Mouse (Mus musculus) urinary bladder, postnatal 10 days (tissue): ENCODE measurements around the gene Sgpp2.

Experiments
- DNase-seq: peaks from one replicate; pipeline ENCODE4 v3.0.0; 2022; ENCODE audit warnings: low spot score

Gene Sgpp2

DNA sequence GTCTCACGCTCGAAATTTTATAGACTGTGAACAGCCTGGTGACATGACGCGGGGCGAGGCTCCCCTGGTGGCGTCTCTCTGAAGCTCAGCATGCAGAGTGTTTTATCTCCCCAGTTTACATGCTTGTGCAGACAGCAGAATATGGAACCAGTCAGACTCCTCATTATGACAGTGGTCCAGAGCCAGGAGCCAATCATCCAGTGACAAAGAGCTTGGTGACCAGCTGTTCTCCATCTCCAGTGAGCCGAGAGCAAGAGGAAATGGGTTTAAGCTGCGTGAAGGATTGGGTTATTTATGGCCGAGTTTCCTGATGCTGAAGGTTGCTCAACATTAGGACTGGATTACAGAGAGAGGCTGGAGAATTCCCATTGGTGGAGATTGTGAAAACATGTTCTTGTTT is 28.1 kb downstream of the Sgpp2 start:
- no peak for DNase-seq

DNA sequence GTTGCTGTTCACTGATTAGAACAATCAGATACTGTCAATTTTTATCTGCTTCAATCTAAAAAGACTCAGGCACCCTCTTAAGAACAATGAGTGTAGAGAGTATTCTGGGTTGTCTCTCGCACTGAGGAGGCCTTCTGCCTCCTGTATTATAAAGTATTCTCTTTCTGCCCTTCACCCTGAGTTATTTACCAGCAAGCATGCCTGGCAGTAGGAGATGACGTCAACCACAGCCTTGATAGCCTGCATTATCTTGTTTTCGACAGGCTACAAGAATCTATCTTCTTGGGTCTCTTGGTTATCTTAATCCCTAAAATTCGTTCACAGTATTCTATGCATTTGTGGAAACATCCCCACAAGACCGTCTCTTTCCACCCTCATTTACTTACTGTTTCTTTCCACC is 29.8 kb downstream of the Sgpp2 start:
- DNase-seq, result no peak

DNA sequence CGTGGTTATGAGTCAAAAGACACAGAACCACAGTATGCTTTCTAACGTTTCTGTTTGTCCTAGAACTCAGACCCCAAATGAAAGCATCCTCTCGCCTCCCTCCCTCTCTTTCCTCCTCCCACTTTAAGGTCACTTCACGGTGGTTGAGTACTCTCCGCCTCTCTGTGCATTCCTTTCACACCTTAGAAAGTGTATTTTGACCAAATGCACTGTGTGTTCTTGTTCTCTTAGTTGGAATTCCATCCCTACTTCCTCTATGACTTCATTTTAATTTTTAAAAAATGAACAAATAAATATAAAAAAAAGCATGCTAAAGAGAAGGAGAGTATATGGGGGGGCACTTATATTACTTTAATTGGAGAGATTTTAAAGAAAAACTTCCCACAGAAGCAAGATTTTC is 30.4 kb downstream of the Sgpp2 start:
- no peak for DNase-seq

DNA sequence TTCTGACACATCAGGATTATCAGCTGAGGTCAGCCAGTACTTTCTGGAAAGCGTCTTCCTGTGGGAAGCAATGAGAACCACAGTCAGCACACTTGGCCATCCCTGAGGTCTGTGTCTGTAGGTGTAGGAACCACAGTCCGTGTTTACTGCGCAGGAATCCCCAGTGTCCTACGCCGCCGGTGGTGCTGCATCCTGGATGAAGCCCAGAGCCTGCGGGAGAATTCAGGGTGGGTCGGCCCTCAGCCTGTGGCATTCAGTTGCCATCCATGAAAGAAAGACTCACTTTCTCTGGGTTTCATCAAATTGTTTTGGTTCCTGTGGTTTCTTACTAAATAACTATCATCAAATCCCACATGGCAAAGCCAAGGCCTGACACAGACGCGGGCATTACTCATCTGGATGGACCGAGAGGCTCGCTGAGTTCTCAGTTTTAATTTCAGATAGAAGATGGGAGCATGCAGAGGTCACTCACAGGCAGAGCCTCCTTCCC is 37.2 kb downstream of the Sgpp2 start:
- no peak for DNase-seq

DNA sequence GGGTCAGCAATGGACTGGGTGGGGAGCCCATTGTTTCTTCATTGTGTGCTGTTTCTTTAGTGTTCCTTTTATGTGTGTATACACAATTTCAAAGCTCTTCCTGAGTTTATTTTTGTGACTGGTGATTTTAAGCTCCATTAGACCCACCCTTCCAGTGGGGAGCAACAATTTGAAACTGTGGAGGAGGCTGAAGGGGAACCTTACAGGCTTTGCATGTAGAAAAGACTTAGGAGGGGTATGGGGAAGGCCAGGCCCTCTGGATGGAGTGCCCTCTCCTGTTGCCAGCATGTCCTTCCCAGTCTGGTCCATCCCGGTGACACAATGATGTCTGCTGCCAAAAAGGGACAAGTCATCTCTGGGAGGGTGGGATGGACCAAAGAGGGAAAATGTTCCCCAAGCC is 39.1 kb downstream of the Sgpp2 start:
- DNase-seq, result no peak

- DNase-seq, result no peak
Measured at GRCm38 (mm10) chr1:78353254-78353653, 43.1 kb downstream of the Sgpp2 start.

GRCm38 (mm10) chr1:78355123-78355522 is 45.0 kb downstream of the Sgpp2 start:
- DNase-seq, result no peak

- no peak for DNase-seq
Measured at GRCm38 (mm10) chr1:78357415-78357814, 47.3 kb downstream of the Sgpp2 start.

DNA sequence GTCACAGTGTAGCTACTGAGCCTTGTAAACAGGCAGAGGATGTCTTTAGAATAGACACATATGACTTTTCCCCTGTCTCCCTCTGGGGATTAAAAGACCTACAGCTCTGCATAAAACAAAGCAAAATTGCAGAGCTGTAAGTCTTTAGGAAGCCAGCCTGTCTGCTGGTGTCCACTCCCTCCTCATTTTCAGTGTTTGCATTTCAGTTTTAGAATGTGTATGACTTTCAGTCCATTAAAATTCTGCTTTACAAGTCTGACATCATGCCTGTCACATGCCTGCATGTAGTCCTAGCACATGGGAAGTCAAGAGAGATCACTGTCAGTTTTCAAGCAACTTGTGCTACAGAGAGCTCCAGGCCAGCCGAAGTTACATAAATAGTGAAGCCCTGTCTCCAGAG is 47.7 kb downstream of the Sgpp2 start:
- no peak for DNase-seq

DNA sequence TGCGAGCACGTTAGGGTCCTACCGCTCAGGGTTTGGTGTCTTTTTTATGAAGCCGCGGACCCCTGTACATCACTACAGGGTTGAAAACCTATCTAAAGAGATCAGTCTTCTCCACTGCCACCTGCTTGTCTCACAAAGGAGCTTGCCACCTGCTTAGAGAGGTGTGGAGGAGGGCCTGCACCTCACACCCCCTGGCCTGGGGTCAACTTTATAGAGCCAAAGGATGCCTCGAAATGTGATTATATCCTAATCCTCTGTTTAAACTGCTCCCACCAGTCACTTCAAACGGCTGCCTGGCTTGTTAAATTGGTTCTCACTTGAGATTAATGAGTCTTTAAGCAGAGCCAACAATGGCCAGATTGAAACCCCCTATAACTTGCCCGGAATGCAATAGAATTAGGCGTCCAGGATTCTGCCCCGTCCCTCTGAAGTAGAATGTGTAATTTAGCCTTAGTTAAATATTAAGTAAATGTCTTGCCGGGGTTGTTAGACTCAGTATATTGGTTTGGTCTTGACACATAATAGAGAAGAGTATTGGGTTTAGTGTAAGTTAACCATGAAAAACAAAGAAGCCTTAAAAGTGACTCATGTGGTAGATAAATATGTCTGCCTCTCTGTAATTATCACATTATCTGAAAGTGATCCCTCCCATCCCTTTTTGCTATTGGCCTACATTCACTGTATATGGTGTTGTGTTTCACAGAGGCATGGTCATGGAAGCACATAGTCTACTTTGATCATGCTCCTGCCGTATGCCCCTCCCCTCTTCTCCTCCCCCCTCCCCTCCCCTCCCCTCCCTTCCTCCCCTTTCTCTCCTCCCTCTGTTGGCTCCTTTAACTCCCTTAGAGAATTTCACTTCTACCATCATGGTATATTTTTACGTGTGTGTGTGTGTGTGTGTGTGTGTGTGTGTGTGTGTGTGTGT is 54.1 kb downstream of the Sgpp2 start:
- DNase-seq, result no peak

DNA sequence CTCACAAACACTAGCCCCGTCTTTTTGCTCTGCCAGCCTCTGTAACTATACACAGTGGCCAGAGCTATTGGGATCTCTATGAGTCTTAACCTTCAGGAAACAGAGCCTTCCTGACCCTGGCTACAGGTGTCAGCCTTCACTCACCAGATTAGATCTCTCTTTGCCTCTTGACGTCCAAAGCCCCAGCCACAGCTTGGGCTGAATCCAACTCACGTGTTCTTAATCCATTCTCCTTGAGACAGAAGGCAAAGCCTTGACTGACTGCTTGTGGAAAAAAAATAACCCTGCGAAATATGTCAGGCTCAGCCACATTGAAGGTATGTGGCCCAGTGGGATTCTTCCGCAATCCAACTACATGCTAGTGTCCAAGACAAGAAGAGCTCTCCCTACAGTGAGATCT is 57.7 kb downstream of the Sgpp2 start:
- DNase-seq, result no peak

GRCm38 (mm10) chr1:78370121-78370520 is 60.0 kb downstream of the Sgpp2 start:
- DNase-seq, result no peak

DNA sequence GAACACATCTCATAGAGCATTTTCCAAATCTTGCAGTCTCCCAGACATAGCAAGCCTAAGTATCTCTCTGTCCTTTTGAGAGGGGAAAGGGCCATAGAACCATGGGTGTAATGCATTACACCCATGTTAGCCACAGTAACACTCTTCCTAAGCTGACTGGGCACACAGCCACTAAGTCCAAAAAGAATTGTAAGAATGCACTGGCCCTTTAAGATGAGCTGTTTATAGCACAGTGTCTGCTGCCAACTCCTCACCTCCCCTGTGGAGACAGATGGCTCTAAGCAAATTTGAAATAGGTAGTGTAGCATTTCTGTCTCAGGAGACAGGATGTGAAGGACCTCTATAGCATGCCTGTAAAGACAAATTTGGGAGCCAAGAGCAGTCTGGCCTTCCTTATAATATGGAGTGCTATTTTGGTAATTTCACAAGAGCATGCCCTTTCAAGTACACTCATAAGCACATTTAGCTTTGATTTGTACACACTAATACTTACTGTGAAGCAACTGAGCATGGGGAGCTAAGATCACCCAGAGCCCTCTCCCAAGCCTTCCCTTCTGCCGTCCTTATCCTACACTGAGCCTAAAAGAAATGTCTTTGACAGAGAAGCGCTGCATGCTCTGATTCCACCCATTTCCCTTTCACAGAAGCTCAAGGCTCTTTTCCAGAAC is 61.6 kb downstream of the Sgpp2 start:
- DNase-seq, result no peak

GRCm38 (mm10) chr1:78372316-78372715 is 62.2 kb downstream of the Sgpp2 start:
- DNase-seq, result no peak

GRCm38 (mm10) chr1:78373836-78374235 is 63.7 kb downstream of the Sgpp2 start:
- DNase-seq, result no peak

DNA sequence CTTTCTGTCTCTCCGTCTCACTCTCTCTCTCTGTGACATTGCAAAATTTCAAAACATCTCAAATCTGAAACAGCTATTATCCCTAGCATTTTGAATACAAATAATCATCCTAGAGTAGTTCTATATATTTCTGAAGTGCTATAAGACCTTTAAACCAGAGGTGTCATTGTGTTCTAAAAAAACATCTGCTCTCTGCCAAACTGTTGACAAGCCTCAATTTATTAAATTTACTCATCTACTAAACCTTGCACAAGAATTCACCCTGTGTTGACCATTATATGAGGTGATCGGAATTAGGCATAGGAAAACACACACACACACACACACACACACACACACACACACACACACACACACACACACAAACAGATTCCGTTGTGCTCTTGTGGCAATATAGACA is 64.9 kb downstream of the Sgpp2 start:
- no peak for DNase-seq

GRCm38 (mm10) chr1:78380950-78381349 is 70.8 kb downstream of the Sgpp2 start:
- no peak for DNase-seq

DNA sequence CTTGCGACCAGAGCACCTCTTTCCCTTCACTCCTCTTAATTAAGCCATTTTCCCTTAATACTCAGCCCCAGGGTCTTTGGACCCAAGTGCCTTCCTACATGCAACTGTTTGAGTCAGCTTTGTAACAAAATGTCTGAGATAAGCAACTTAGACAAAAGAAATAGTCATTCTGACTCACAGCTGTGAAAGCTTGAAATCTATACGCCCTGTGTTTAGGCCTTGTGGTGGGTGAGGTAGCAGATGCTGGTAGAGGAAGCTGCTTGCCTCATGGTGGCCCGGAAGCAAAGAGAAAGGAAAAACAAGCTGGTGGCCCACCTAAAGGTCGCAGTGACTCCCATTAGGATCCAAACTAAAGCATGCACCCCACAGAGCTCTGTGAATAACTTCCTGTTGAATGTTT is 77.7 kb downstream of the Sgpp2 start:
- no peak for DNase-seq

DNA sequence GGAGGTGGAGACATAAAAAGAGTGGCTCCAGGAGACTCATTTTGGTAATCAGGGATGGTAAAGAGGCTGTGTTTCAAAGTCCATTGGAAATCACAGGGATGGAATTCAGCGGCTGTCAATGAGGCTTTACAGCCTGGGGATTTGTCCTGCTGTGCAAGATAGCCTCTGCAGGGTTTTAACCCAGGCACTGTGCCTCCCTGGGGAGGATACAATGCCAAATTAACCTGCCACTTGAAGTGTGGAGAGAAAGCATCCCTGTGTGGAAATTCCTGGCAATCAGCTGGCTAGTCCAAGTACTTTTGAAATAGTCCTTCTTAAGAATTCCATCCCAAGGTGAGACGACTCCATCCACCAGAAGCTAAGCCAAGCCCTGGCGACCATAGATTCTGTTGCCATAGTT is 78.7 kb downstream of the Sgpp2 start:
- no peak for DNase-seq

DNA sequence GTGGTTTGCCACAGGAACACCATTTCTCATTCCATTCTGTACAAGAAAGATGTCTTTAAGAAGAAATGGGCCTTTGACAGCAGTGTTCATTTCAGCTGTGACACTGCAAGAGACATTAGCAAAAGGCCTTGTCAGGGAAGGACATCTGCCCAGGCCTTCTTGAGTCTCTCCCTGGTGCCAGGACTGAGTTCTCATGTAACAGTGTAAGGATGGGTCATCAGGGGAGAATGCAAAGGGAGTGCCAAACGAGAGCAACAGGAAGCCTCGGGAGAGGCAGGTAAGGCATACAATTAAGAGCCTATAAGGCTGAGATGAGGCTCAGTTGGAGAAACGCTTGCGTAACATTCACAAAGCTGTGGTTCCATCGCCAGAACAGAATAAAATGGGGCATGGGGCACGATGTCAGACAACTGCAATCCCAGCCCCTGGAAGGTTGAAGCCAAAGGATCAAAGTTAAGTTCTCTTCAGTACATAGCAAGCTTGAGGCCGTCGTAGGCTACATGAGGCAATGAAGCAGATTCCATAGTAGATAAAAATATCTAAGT is 85.1 kb downstream of the Sgpp2 start:
- no peak for DNase-seq

- no peak for DNase-seq
Measured at GRCm38 (mm10) chr1:78395737-78396136, 85.6 kb downstream of the Sgpp2 start.

- no peak for DNase-seq
Measured at GRCm38 (mm10) chr1:78396320-78396913, 86.3 kb downstream of the Sgpp2 start.

- no peak for DNase-seq
Measured at GRCm38 (mm10) chr1:78399755-78400154, 89.6 kb downstream of the Sgpp2 start.
